16 mouse cellular contexts compared by ENCODE assay signal in genomic region chr5:5587686-5588085, GRCm38 (mm10). TPM values are rescaled to one million over a fixed set of nuclear protein-coding genes. Genes with fewer than 3 reads are reported as not detected.
"Had no signal": no experiment of that assay in that cellular context is flagged by ENCODE, and none has a peak within 500 bp of the region (broad histone marks: within the 10 kb centered on the region; RNA-seq: fewer than 3 reads in every experiment).

No protein-coding gene starts in this region.

- H3K4me1 ChIP-seq: megakaryocyte, embryonic 14.5 days; midbrain, embryonic 13.5 days; midbrain, embryonic 15.5 days; neural tube, embryonic 12.5 days; stomach, embryonic 15.5 days had no signal

- ATAC-seq: midbrain, embryonic 13.5 days; midbrain, embryonic 15.5 days had no signal

- DNase-seq: lung, adult 18-20 months; lung, embryonic 14.5 days; lung, postnatal 14 days; lung, postnatal 36 days; right cerebral cortex, postnatal 14 days; thymus, adult 2 months; thymus, postnatal 25 days; thymus, postnatal 4 days had no signal

- H3K4me2 ChIP-seq: lung, embryonic 14.5 days; midbrain, embryonic 11.5 days; midbrain, embryonic 13.5 days; midbrain, embryonic 15.5 days; neural tube, embryonic 12.5 days; stomach, embryonic 15.5 days had no signal

- H3K27me3 ChIP-seq: megakaryocyte, embryonic 14.5 days; midbrain, embryonic 13.5 days; midbrain, embryonic 15.5 days; neural tube, embryonic 12.5 days; stomach, embryonic 15.5 days had no signal

- H3K4me3 ChIP-seq: megakaryocyte, embryonic 14.5 days; midbrain, embryonic 13.5 days; midbrain, embryonic 15.5 days; neural tube, embryonic 12.5 days; stomach, embryonic 15.5 days had no signal

- H3K9me3 ChIP-seq: midbrain, embryonic 13.5 days; midbrain, embryonic 15.5 days; neural tube, embryonic 12.5 days; stomach, embryonic 15.5 days had no signal

- H3K27ac ChIP-seq: macrophage; midbrain, embryonic 13.5 days; midbrain, embryonic 15.5 days; neural tube, embryonic 12.5 days; stomach, embryonic 15.5 days; stomach, postnatal 0 days had no signal

- H3K9ac ChIP-seq: lung, embryonic 14.5 days; midbrain, embryonic 13.5 days; midbrain, embryonic 15.5 days; neural tube, embryonic 12.5 days; stomach, embryonic 15.5 days had no signal

- H3K36me3 ChIP-seq: midbrain, embryonic 13.5 days; midbrain, embryonic 15.5 days; neural tube, embryonic 12.5 days; stomach, embryonic 15.5 days had no signal

RNA-seq across cellular contexts. Expression of gene Gm8773, which starts 14.1 kb away (rescaled TPM):
- polyA plus RNA-seq: macrophage had no signal
